Mouse (Mus musculus): ENCODE measurements at regions not wholly inside any gene's neighbourhood (a gene's known extent, or its start where the extent isn't known, plus 50 kb on each side); places are given as distances from the start of the nearest gene placed in this dataset.

DNA sequence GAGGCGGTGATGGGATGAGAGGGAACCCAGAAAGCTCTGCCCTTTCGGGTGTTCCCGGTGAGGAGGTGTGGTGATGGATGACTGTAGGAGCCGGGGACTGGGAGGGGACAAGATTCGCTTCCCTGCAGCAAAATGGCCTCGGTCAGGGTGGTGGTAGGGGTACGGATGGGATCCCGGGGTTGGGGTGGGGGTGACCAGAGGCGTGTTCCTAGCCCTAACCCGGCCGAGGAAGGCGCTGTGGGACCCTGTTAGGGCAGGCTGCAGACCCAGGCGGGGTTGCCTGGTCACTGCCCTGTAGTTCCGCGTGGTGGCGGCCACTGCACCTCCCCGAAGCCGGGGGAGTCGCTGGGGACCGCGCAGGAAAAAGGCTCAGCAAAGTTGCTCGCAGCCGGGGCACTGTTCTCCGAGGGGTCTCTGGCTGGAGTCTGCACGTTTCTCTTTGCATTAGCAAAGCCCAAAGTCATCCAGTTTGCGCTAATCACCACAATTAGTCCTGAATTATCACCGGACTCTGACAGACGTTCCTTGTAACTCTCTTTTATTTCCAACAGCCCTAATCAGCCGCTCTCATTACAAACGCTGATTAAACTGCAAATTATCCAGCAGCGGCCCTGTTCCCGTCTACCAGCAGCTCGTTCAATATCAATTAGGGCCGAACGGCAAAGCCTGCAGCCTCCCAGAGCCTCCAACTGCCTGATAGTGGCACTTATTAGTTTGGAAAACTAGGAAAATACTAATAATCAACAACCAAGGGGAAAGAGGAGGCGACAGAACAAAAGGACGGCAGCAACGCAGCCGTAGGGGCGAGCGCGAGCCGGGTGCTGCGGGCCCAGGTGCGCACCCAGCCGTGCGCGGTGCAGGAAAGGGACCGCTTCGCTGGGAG is 78.8 kb upstream of the Tbca start:
- peak; percentile 25 for DNase-seq

GRCm38 (mm10) chr13:94710574-94711172 is 78.0 kb upstream of the Tbca start:
- DNase-seq: no peak

DNA sequence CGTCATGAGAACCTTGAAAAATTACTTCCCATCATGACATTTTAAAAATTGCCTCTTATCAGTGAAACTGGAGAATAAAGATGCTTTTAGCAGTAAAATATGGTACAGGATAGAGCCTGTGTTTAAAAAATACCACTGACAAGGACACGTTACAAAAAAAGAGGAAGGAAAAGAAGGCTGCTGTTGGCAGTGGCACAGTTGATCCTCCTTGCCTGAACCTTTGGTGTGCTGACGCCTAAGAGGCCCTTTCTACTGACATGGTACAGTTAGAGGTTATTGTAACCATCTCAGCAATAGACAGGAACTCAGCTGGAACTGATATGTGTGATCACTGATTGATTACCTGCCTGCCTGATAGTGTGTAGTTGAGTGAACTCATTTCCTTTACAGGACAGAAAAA is 75.3 kb upstream of the Tbca start:
- no peak for DNase-seq

- no peak for DNase-seq
Observed at GRCm38 (mm10) chr13:94721625-94722024, 67.1 kb upstream of the Tbca start.

All from kidney, postnatal 14 days (tissue).